ENCODE assay signal across 7 mouse cellular contexts in the genomic region with DNA sequence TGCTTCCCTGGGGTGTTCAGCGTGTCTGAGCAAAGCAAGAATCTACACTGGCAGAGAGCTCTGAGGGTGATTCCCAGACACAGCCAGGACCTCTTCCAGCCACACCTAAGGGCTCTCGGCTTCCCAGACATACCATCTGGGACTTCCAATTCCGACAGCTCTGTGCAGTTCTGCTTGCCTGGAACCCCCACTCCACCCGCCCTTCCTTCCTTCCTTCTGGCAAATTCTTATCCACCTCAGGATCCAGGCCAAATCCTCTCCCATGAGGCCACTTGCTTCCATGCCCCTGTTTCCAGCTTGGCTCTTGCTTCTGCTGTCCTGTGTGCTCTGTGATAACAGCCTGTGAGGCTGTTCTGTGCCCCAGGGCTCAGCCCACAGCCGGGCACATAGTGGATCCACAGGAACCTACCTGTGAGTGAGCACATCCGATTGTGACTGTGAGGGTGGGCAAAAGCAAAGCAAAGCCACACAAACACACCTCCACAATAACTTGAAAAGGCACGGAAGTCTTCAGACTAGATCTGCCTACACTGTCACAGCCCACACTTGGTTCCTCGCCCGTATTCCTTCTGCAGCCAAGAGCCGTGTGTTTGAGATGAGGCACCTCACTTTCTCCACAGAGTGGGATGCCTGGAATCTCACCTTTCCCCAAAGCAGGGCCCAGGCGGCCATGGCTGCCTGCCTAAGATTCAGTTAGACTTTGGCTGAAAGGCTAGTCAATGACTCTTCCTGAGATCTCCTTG. TPM values are rescaled to one million over a fixed set of nuclear protein-coding genes. Genes with fewer than 3 reads are reported as not detected.
DNase-seq lines count a peak whose midpoint lies in the region; ATAC-seq and TF ChIP-seq lines count a peak whose summit lies in the region.

No protein-coding gene starts in this region.

- no peak overlapping the region for H3K4me2 ChIP-seq in heart, embryonic 15.5 days

- H3K27me3 ChIP-seq in cerebellum, adult 2 months (ENCODE audit: control insufficient read depth, insufficient read depth, low read length) = no peaks in the 10 kb centered on the region
- 0 out of 2 replicates have a peak, but pooled peaks cover 3% of the 10 kb centered on the region for H3K27me3 ChIP-seq in heart, embryonic 15.5 days

- no peak for TF ChIP-seq POLR2A in cerebellum, adult 2 months (IDR thresholded peaks at IDR 0.05; ENCODE audit: borderline replicate concordance, insufficient read depth, low read length)

- no peak overlapping the region for H3K9ac ChIP-seq in heart, embryonic 15.5 days

- WGBS in cerebellum, adult 2 months = 20% methylated on average over 11 of the region's 11 CpGs
- WGBS in heart, embryonic 15.5 days = 74% methylated on average over 11 of the region's 11 CpGs

- no peak for DNase-seq in layer of hippocampus, adult 2 months (ENCODE audit: low spot score in 2 of 2)
- DNase-seq in layer of hippocampus, adult 9-10 months (ENCODE audit: low spot score) = no peak
- peak; percentile 37 to 62 for DNase-seq in cerebellum, adult 2 months
- DNase-seq in right cerebral cortex, adult 18-20 months = peak; percentile 85
- no peak for DNase-seq in T-cell, adult 2 months (ENCODE audit: low spot score)
- no peak for DNase-seq in layer of hippocampus, adult 11-12 months (ENCODE audit: low spot score)

- no peak overlapping the region for H3K4me3 ChIP-seq in layer of hippocampus, adult 2 months
- H3K4me3 ChIP-seq in cerebellum, adult 2 months (replicated peaks; ENCODE audit: insufficient read depth, low read depth, low read length) = no peak overlapping the region
- H3K4me3 ChIP-seq in heart, embryonic 15.5 days = no peak overlapping the region

- no peaks in the 10 kb centered on the region for H3K9me3 ChIP-seq in heart, embryonic 15.5 days (replicated peaks)

- ATAC-seq in heart, embryonic 15.5 days (replicated peaks; ENCODE audit: insufficient number of reproducible peaks, insufficient read depth, low FRiP score, low read depth) = peak; percentile 12; the same call in 1 of the 2 replicates

- H3K4me1 ChIP-seq in cerebellum, adult 2 months (ENCODE audit: control insufficient read depth, insufficient read depth, low read length) = no peaks in the 10 kb centered on the region
- H3K4me1 ChIP-seq in heart, embryonic 15.5 days (replicated peaks) = peaks cover 29% of the 10 kb centered on the region

- H3K36me3 ChIP-seq in heart, embryonic 15.5 days = no peaks in the 10 kb centered on the region

- no peak for TF ChIP-seq CTCF in layer of hippocampus, adult 2 months (conservative IDR thresholded peaks at IDR 0.05)
- TF ChIP-seq CTCF in cerebellum, adult 2 months (IDR thresholded peaks at IDR 0.05; ENCODE audit: borderline replicate concordance, insufficient read depth, low read depth, low read length) = no peak

- H3K27ac ChIP-seq in layer of hippocampus, adult 2 months = peak overlapping the region; percentile 52
- H3K27ac ChIP-seq in cerebellum, adult 2 months (ENCODE audit: insufficient read depth, low read length) = no peak overlapping the region
- H3K27ac ChIP-seq in heart, embryonic 15.5 days = peak overlapping the region; percentile 17

RNA-seq across cellular contexts. Expression of gene Col15a1, which starts 43.9 kb away (rescaled TPM):
- total RNA-seq in layer of hippocampus, adult 2 months (2021) = 1 to 10 TPM; 6.8 to 7.0 TPM
- 3.9 and 5.3 TPM in 2 replicates for polyA plus RNA-seq in cerebellum, adult 2 months (2012; rRNA removed)
- polyA plus RNA-seq in heart, embryonic 15.5 days (2015; fragmentation: Nextera tagmentation; extraction: Ambion mirVana) = 12.9 and 15.0 TPM in 2 replicates

Comparison
In these comparisons a context has a peak if more than half of its experiments do, and no peak if none do; other contexts are left out.
1. DNase-seq: peak in cerebellum, adult 2 months (2 of 2) and right cerebral cortex, adult 18-20 months (single experiment); none in layer of hippocampus, adult 2 months (0 of 2), layer of hippocampus, adult 9-10 months (single experiment), T-cell, adult 2 months (single experiment) and layer of hippocampus, adult 11-12 months (single experiment).